Mouse (Mus musculus) heart, embryonic 14.5 days (tissue): ENCODE data around the gene Ugt1a6b. TPM values are rescaled to one million over a fixed set of nuclear protein-coding genes. Genes with fewer than 3 reads are reported as not detected.
A peak's percentile ranks its signal among the peaks of the same experiment; 100 is the strongest.

Experiments
- ATAC-seq: fragments of 200-750 bp; cut with Nextera tagmentation; 2 replicates; pipeline ENCODE4 v1.8.0; 2017; ENCODE audit warnings: low read depth, moderate TSS enrichment; ENCODE audit not compliant: insufficient number of reproducible peaks, insufficient read depth, low FRiP score
- H3K27ac ChIP-seq, 2 experiments: fragments of 200-500 bp in 1 of 2; fragments of 300-500 bp in 1 of 2; sonication (generic) in 1 of 2; replicated peaks in 1 of 2; 2 replicates each; pipeline ENCODE4 v1.5.1; 2012 to 2014; ENCODE audit warnings: low read depth in 2 of 2, low read length in 2 of 2, control low read depth in 1 of 2, mild to moderate bottlenecking in 1 of 2, mixed read lengths in 1 of 2; ENCODE audit not compliant: control insufficient read depth in 1 of 2, insufficient read depth in 1 of 2
- H3K27me3 ChIP-seq: fragments of 300-500 bp; sonication (generic); 2 replicates; pipeline ENCODE4 v1.6.1; 2014; ENCODE audit warnings: mild to moderate bottlenecking, low read length, control low read depth; ENCODE audit not compliant: control insufficient read depth, insufficient read depth
- H3K36me3 ChIP-seq: fragments of 300-500 bp; sonication (generic); 2 replicates; pipeline ENCODE4 v1.6.1; 2014; ENCODE audit warnings: mild to moderate bottlenecking, control low read depth, low read length, mixed read lengths; ENCODE audit not compliant: control insufficient read depth, insufficient read depth
- H3K4me1 ChIP-seq, 2 experiments: fragments of 200-500 bp in 1 of 2; fragments of 300-500 bp in 1 of 2; sonication (generic) in 1 of 2; 2 replicates each; pipeline ENCODE4 v1.6.1; 2012 to 2014; ENCODE audit warnings: low read length in 2 of 2, control low read depth in 1 of 2, mixed read lengths in 1 of 2; ENCODE audit not compliant: control insufficient read depth in 2 of 2, insufficient read depth in 2 of 2
- H3K4me2 ChIP-seq: fragments of 300-500 bp; sonication (generic); 2 replicates; pipeline ENCODE4 v1.6.1; 2014; ENCODE audit warnings: mild to moderate bottlenecking, low read length
- H3K4me3 ChIP-seq, 2 experiments: fragments of 200-500 bp in 1 of 2; fragments of 300-500 bp in 1 of 2; sonication (generic) in 1 of 2; 2 replicates each; pipeline ENCODE4 v1.5.1; 2012 to 2014; ENCODE audit warnings: low read length in 2 of 2, mild to moderate bottlenecking in 2 of 2, control low read depth in 1 of 2, low read depth in 1 of 2, moderate library complexity in 1 of 2; ENCODE audit not compliant: control insufficient read depth in 1 of 2, insufficient read depth in 1 of 2
- H3K9ac ChIP-seq: fragments of 300-500 bp; sonication (generic); 2 replicates; pipeline ENCODE4 v1.6.1; 2014; ENCODE audit warnings: mild to moderate bottlenecking, low read length
- H3K9me3 ChIP-seq: fragments of 300-500 bp; sonication (generic); 2 replicates; pipeline ENCODE4 v1.6.1; 2016; ENCODE audit warnings: low read length, control low read depth; ENCODE audit not compliant: control insufficient read depth
- WGBS: fragments of 180-500 bp; shearing (Covaris S2); extraction: QIAGEN DNeasy Blood & Tissue Kit; methylation state at CpG from one replicate; pipeline ENCODE4 v1.1.7; 2014; 5-methylcytosine and 5-hydroxymethylcytosine counted together
- polyA plus RNA-seq: library from polyadenylated mRNA; unstranded; fragments of >200 nt; fragmentation: Nextera tagmentation; extraction: Ambion mirVana; gene quantifications from 2 replicates; pipeline ENCODE4 v1.2.1, GENCODE M21; 2014

Gene Ugt1a6b
- polyA plus RNA-seq, 1 experiment from 2014 or later: not detected

- Histone ChIP-seq H3K27me3 (no peaks in the 10 kb centered on the region), H3K9ac (no peak within 1 kb of the TSS), H3K9me3 (peaks cover 69% of the 10 kb centered on the region), H3K4me2 (no peak within 1 kb of the TSS), H3K4me1 (no peaks in the 10 kb centered on the region), H3K27ac (no peak within 1 kb of the TSS), H3K36me3 (no peaks in the 10 kb centered on the region), H3K4me3 (no peak within 1 kb of the TSS)
- WGBS: 49% methylated on average over 5 of the region's 5 CpGs
- ATAC-seq: no peak
These were observed 123.8 kb downstream of the Ugt1a6b start, which contains the start of gene Mroh2a for GRCm38 (mm10) chr1:88226670-88227379. Gene Mroh2a, plus strand, starts transcription at chr1:88226986.

DNA sequence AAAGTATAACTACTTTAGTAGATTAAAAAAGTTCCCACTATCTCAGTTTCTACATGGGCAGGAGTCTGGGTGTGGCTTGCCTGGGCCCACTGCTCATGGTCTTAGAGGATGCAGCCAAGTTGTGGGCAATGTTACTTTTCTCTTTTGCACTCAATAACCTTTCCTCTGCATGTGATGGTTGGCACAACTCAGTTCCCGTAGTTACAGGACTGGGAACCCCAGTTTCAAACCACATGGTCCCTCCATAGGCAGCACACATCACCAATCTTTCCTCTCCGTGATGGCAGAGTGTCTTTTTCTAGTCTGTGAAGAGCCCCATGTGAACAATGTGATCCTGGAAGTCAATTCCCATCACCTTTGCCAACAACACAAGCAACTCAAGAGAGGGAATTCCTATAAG is 124.4 kb downstream of the Ugt1a6b start:
- H3K4me2 ChIP-seq: no peak overlapping the region
- H3K27ac ChIP-seq: no peak overlapping the region
- H3K9ac ChIP-seq: no peak overlapping the region
- no peak for ATAC-seq
- H3K27me3 ChIP-seq: no peaks in the 10 kb centered on the region
- no peaks in the 10 kb centered on the region for H3K36me3 ChIP-seq
- WGBS: 50% methylated on average over 2 of the region's 2 CpGs
- no peaks in the 10 kb centered on the region for H3K4me1 ChIP-seq
- H3K9me3 ChIP-seq: peaks cover 72% of the 10 kb centered on the region
- H3K4me3 ChIP-seq: no peak overlapping the region

DNA sequence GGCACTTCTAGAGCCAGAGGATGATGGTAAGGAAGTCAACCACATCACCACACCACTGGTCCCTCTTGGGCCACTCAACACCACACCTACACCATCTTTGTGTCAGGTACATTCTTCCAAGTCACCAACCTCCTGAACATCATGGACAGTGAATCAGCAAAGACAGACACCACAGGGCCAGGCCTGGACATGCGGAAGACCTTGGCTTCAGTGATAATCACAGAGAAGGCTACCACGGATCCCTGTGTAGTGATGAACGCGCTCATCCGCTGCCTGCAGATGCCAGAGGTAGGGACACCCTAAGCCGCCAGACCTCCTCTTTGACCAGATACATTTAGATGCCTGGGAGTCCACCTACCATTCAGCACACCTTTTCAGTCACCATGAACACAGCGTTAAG is 125.1 kb downstream of the Ugt1a6b start:
- ATAC-seq: peak; percentile 6; the same call in 1 of the 2 replicates
- 66% methylated on average over 7 of the region's 7 CpGs for WGBS
- H3K4me3 ChIP-seq: no peak overlapping the region
- no peak overlapping the region for H3K27ac ChIP-seq
- peaks cover 78% of the 10 kb centered on the region for H3K9me3 ChIP-seq
- no peak overlapping the region for H3K4me2 ChIP-seq
- no peaks in the 10 kb centered on the region for H3K4me1 ChIP-seq
- no peaks in the 10 kb centered on the region for H3K27me3 ChIP-seq
- H3K36me3 ChIP-seq: no peaks in the 10 kb centered on the region
- H3K9ac ChIP-seq: no peak overlapping the region

- Histone ChIP-seq H3K27me3 (no peaks in the 10 kb centered on the region), H3K27ac (no peak overlapping the region), H3K4me3 (no peak overlapping the region), H3K4me2 (no peak overlapping the region), H3K9me3 (peaks cover 93% of the 10 kb centered on the region), H3K36me3 (no peaks in the 10 kb centered on the region), H3K4me1 (no peaks in the 10 kb centered on the region), H3K9ac (no peak overlapping the region)
- no peak for ATAC-seq
- WGBS: 69% methylated on average over 3 of the region's 3 CpGs
These were observed 126.5 kb downstream of the Ugt1a6b start for GRCm38 (mm10) chr1:88229566-88229965.

DNA sequence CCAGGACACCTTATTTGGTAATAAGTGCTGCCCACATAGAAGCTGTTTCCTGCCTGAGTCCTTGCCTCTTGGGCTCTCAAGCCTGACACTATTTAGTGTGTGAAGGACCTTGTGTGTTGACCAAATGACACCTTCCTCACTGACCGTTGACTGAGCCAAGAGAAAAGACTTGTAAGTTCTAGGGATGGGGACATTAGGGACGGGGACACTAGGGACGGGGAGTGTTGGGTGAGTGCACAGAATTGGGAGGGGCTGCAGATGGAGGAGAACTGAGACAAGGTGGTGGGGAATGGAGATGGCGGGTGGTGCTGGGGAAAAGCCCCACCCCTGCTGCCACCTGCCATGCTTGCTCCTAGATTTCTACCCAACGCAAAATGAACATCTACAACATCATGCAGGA is 126.9 kb downstream of the Ugt1a6b start:
- no peak overlapping the region for H3K27ac ChIP-seq
- peaks cover 97% of the 10 kb centered on the region for H3K9me3 ChIP-seq
- no peak overlapping the region for H3K4me2 ChIP-seq
- no peak overlapping the region for H3K9ac ChIP-seq
- H3K27me3 ChIP-seq: no peaks in the 10 kb centered on the region
- WGBS: 75% methylated on average over 5 of the region's 5 CpGs
- H3K4me3 ChIP-seq: no peak overlapping the region
- no peaks in the 10 kb centered on the region for H3K36me3 ChIP-seq
- H3K4me1 ChIP-seq: no peaks in the 10 kb centered on the region
- ATAC-seq: no peak

- no peaks in the 10 kb centered on the region for H3K27me3 ChIP-seq
- no peaks in the 10 kb centered on the region for H3K4me1 ChIP-seq
- ATAC-seq: no peak
- H3K9ac ChIP-seq: no peak overlapping the region
- WGBS: 66% methylated on average over 7 of the region's 7 CpGs
- peaks cover 99% of the 10 kb centered on the region for H3K9me3 ChIP-seq
- H3K4me2 ChIP-seq: no peak overlapping the region
- no peak overlapping the region for H3K4me3 ChIP-seq
- no peak overlapping the region for H3K27ac ChIP-seq
- no peaks in the 10 kb centered on the region for H3K36me3 ChIP-seq
These were observed 127.4 kb downstream of the Ugt1a6b start for GRCm38 (mm10) chr1:88230421-88230820.

- Histone ChIP-seq H3K9me3 (peaks cover 100% of the 10 kb centered on the region), H3K4me2 (no peak overlapping the region), H3K27ac (no peak overlapping the region), H3K9ac (no peak overlapping the region), H3K36me3 (no peaks in the 10 kb centered on the region), H3K4me3 (no peak overlapping the region), H3K4me1 (no peaks in the 10 kb centered on the region), H3K27me3 (no peaks in the 10 kb centered on the region)
- no peak for ATAC-seq
- 65% methylated on average over 6 of the region's 6 CpGs for WGBS
These were observed 128.1 kb downstream of the Ugt1a6b start for GRCm38 (mm10) chr1:88230981-88231802.
